Comparison of ENCODE assay signal across 18 mouse cellular contexts in genomic region chr11:70189319-70190134, GRCm38 (mm10). TPM values are rescaled to one million over a fixed set of nuclear protein-coding genes. Genes with fewer than 3 reads are reported as not detected.
A peak's percentile ranks its signal among the peaks of the same experiment; 100 is the strongest.
DNase-seq lines count a peak whose midpoint lies in the region; TF ChIP-seq lines count a peak whose summit lies in the region.
"Had no signal": no experiment of that assay in that cellular context is flagged by ENCODE, and none has a peak within 500 bp of the region (broad histone marks: within the 10 kb centered on the region; RNA-seq: fewer than 3 reads in every experiment).

No protein-coding gene starts in this region.

- H3K27ac ChIP-seq in brown adipose tissue, adult 24 weeks (replicated peaks; ENCODE audit: low read depth, low read length), result peak overlapping the region; percentile 66
- H3K27ac ChIP-seq: hindbrain, embryonic 15.5 days; kidney, postnatal 0 days; limb, embryonic 13.5 days; midbrain, embryonic 12.5 days had no signal

- peak; percentile 42 for DNase-seq in kidney, postnatal 14 days
- DNase-seq in kidney, adult 9 months, result no peak
- DNase-seq in 416B (ENCODE audit: low read depth) (peak; percentile 98), adipocyte (ENCODE audit: low spot score) (peak; percentile 85)
- no peak for DNase-seq in thymus, postnatal 10 days (ENCODE audit: low spot score in 2 of 2)
- no peak for DNase-seq in lung, adult 2 months
- no peak for DNase-seq in gastrocnemius, postnatal 4 days (ENCODE audit: low spot score in 2 of 2)
- DNase-seq: forebrain, postnatal 0 days; gastrocnemius, postnatal 25 days; lung, adult 18-20 months; retina, postnatal 1 day; thymus, postnatal 14 days had no signal

- WGBS in lung, adult 2 months, result 71% methylated on average over 28 of the region's 28 CpGs

- TF ChIP-seq CTCF in lung, adult 2 months (IDR thresholded peaks at IDR 0.05; ENCODE audit: insufficient read depth, low read length), result no peak

- H3K4me1 ChIP-seq in brown adipose tissue, adult 24 weeks (ENCODE audit: control insufficient read depth, insufficient read depth, insufficient read length, low read length), result peaks cover 13% of the 10 kb centered on the region
- peaks cover 8% of the 10 kb centered on the region for H3K4me1 ChIP-seq in lung, adult 2 months (ENCODE audit: control insufficient read depth, insufficient read depth, low read length)
- H3K4me1 ChIP-seq: hindbrain, embryonic 15.5 days; midbrain, embryonic 12.5 days had no signal

- no peak overlapping the region; the same call in 1 of the 2 replicates for H3K4me3 ChIP-seq in brown adipose tissue, adult 24 weeks (ENCODE audit: insufficient read depth, low read depth, low read length)
- H3K4me3 ChIP-seq in lung, adult 2 months (replicated peaks; ENCODE audit: extremely low read depth, low read depth, low read length), result no peak overlapping the region
- H3K4me3 ChIP-seq: hindbrain, embryonic 15.5 days; limb, embryonic 13.5 days; midbrain, embryonic 12.5 days had no signal

- no peak for TF ChIP-seq POLR2A in lung, adult 2 months (IDR thresholded peaks at IDR 0.05; ENCODE audit: borderline replicate concordance, extremely low read depth, low read depth, low read length)

RNA-seq across cellular contexts. Expression of gene Slc16a11, which starts 23.0 kb away (rescaled TPM):
- not detected in 2 replicates for polyA plus RNA-seq in brown adipose tissue, adult 24 weeks (2012; ENCODE audit: insufficient read depth, insufficient read length, missing spikeins)
- 211 and 239 TPM in 2 replicates for polyA plus RNA-seq in lung, adult 2 months (2012; rRNA removed)
- not detected for total RNA-seq in gastrocnemius, postnatal 4 days (2021)
- total RNA-seq: gastrocnemius, postnatal 25 days had no signal

RNA-seq across cellular contexts. Expression of gene Slc16a13, which starts 31.3 kb away (rescaled TPM):
- 0.67 and 2.2 TPM in 2 replicates for polyA plus RNA-seq in brown adipose tissue, adult 24 weeks (2012; ENCODE audit: insufficient read depth, insufficient read length, missing spikeins)
- 9.2 and 11.3 TPM in 2 replicates for polyA plus RNA-seq in lung, adult 2 months (2012; rRNA removed)
- 1 to 10 TPM; 2.6 to 3.2 TPM for total RNA-seq in gastrocnemius, postnatal 4 days (2021)

RNA-seq across cellular contexts. Expression of gene Clec10a, which starts 33.5 kb away (rescaled TPM):
- 8.7 and 15.9 TPM in 2 replicates for polyA plus RNA-seq in brown adipose tissue, adult 24 weeks (2012; ENCODE audit: insufficient read depth, insufficient read length, missing spikeins)
- polyA plus RNA-seq in lung, adult 2 months (2012; rRNA removed), result 4.0 and 4.2 TPM in 2 replicates
- 10 to 100 TPM in 1 of 2 experiments, 1 to 10 TPM in 1; 8.6 to 10.5 TPM for total RNA-seq in gastrocnemius, postnatal 4 days (2021)
- polyA plus RNA-seq: neural tube, embryonic 14.5 days had no signal

RNA-seq across cellular contexts. Expression of gene Bcl6b, which starts 40.1 kb away (rescaled TPM):
- 7.0 and 13.4 TPM in 2 replicates for polyA plus RNA-seq in brown adipose tissue, adult 24 weeks (2012; ENCODE audit: insufficient read depth, insufficient read length, missing spikeins)
- 21.9 and 25.6 TPM in 2 replicates for polyA plus RNA-seq in lung, adult 2 months (2012; rRNA removed)
- 10 to 100 TPM; 20.2 to 22.2 TPM for total RNA-seq in gastrocnemius, postnatal 4 days (2021)

RNA-seq across cellular contexts. Expression of gene 0610010K14Rik, which starts 48.2 kb away (rescaled TPM):
- polyA plus RNA-seq in brown adipose tissue, adult 24 weeks (2012; ENCODE audit: insufficient read depth, insufficient read length, missing spikeins), result 28.7 and 40.6 TPM in 2 replicates
- polyA plus RNA-seq in lung, adult 2 months (2012; rRNA removed), result 79.0 and 80.9 TPM in 2 replicates
- 10 to 100 TPM; 51.4 to 56.9 TPM for total RNA-seq in gastrocnemius, postnatal 4 days (2021)

Comparison
In these comparisons a context has a peak if more than half of its experiments do, and no peak if none do; other contexts are left out.
1. DNase-seq: peak in kidney, postnatal 14 days (single experiment), 416B (single experiment) and adipocyte (single experiment); none in kidney, adult 9 months (single experiment), thymus, postnatal 10 days (0 of 2), lung, adult 2 months (single experiment) and gastrocnemius, postnatal 4 days (0 of 2).
2. RNA of gene Slc16a11, which starts 23.0 kb away (polyA plus RNA-seq): 211 to 239 TPM in lung, adult 2 months; not detected in brown adipose tissue, adult 24 weeks; every median in the first group is over 10 times any median in the second.